Mouse (Mus musculus): ENCODE measurements around the gene Psmb1. TPM values are rescaled to one million over a fixed set of nuclear protein-coding genes. Genes with fewer than 3 reads are reported as not detected.

Psmb1 gene
- total RNA-seq, 2 experiments from 2014 or later = 154 to 161 TPM

Other genes with a start within 250 kb of the Psmb1 start
- not detected in 2 replicates for gene Dll1, start 122.9 kb downstream of the Psmb1 start, total RNA-seq (2014; fragmentation: Nextera tagmentation)
- gene Dll1, start 122.9 kb downstream of the Psmb1 start, total RNA-seq (2017) = 0.28 and 1.0 TPM in 2 replicates
- gene Fam120b, start 103.5 kb downstream of the Psmb1 start, total RNA-seq (2014; fragmentation: Nextera tagmentation) = 8.0 and 11.9 TPM in 2 replicates
- gene Fam120b, start 103.5 kb downstream of the Psmb1 start, total RNA-seq (2017) = 9.8 and 11.0 TPM in 2 replicates
- gene Tbp, start 137 bp upstream of the Psmb1 start, total RNA-seq (2014; fragmentation: Nextera tagmentation) = 52.9 and 80.9 TPM in 2 replicates
- gene Tbp, start 137 bp upstream of the Psmb1 start, total RNA-seq (2017) = 58.9 and 68.9 TPM in 2 replicates
- gene Pdcd2, start 27.6 kb upstream of the Psmb1 start, total RNA-seq (2014; fragmentation: Nextera tagmentation) = 59.7 and 79.5 TPM in 2 replicates
- gene Pdcd2, start 27.6 kb upstream of the Psmb1 start, total RNA-seq (2017) = 142 and 152 TPM in 2 replicates
- 3.0 and 9.8 TPM in 2 replicates for gene Prdm9, start 64.6 kb upstream of the Psmb1 start, total RNA-seq (2014; fragmentation: Nextera tagmentation)
- gene Prdm9, start 64.6 kb upstream of the Psmb1 start, total RNA-seq (2017) = 0.91 and 1.3 TPM in 2 replicates
- gene Chd1, start 205.2 kb upstream of the Psmb1 start, total RNA-seq (2014; fragmentation: Nextera tagmentation) = 44.4 and 52.7 TPM in 2 replicates
- gene Chd1, start 205.2 kb upstream of the Psmb1 start, total RNA-seq (2017) = 73.9 and 85.8 TPM in 2 replicates